Mouse (Mus musculus) hindbrain, embryonic 13.5 days (tissue): ENCODE results near the gene Zfp667. TPM values are rescaled to one million over a fixed set of nuclear protein-coding genes. Genes with fewer than 3 reads are reported as not detected.
"Not testable (repeated sequence)": the region's sequence is repeated elsewhere in the genome, so short reads cannot be mapped to it uniquely, and the experiment has no call there.

Source experiments
- ATAC-seq: fragments of 200-750 bp; cut with Nextera tagmentation; 2 replicates; pipeline ENCODE4 v1.8.0; 2017; ENCODE audit warnings: moderate TSS enrichment; ENCODE audit not compliant: low FRiP score
- H3K27ac ChIP-seq: fragments of 300-500 bp; sonication (generic); 2 replicates; pipeline ENCODE4 v1.5.1; 2015; ENCODE audit warnings: inconsistent platforms, mild to moderate bottlenecking, moderate library complexity
- H3K27me3 ChIP-seq: fragments of 300-500 bp; sonication (generic); 2 replicates; pipeline ENCODE4 v1.6.1; 2015; ENCODE audit warnings: mild to moderate bottlenecking, inconsistent platforms
- H3K36me3 ChIP-seq: fragments of 300-500 bp; sonication (generic); 2 replicates; pipeline ENCODE4 v1.6.1; 2015; ENCODE audit warnings: mild to moderate bottlenecking, inconsistent platforms
- H3K4me1 ChIP-seq: fragments of 300-500 bp; sonication (generic); replicated peaks from 2 replicates; pipeline ENCODE4 v1.6.1; 2015; ENCODE audit warnings: inconsistent platforms
- H3K4me2 ChIP-seq: fragments of 300-500 bp; sonication (generic); 2 replicates; pipeline ENCODE4 v1.6.1; 2015; ENCODE audit warnings: inconsistent platforms, mild to moderate bottlenecking, moderate library complexity
- H3K4me3 ChIP-seq: fragments of 300-500 bp; sonication (generic); 2 replicates; pipeline ENCODE4 v1.5.1; 2015; ENCODE audit warnings: mild to moderate bottlenecking, inconsistent platforms
- H3K9ac ChIP-seq: fragments of 300-500 bp; sonication (generic); 2 replicates; pipeline ENCODE4 v1.6.1; 2015; ENCODE audit warnings: mild to moderate bottlenecking, inconsistent platforms
- H3K9me3 ChIP-seq: fragments of 300-500 bp; sonication (generic); 2 replicates; pipeline ENCODE4 v1.6.1; 2016; ENCODE audit warnings: inconsistent platforms
- WGBS: fragments of 180-500 bp; shearing (Covaris S2); methylation state at CpG from one replicate; pipeline ENCODE4 v1.1.7; 2015; 5-methylcytosine and 5-hydroxymethylcytosine counted together
- polyA plus RNA-seq: library from polyadenylated mRNA; unstranded; fragments of >200 nt; fragmentation: Nextera tagmentation; extraction: Ambion mirVana; gene quantifications from 2 replicates; pipeline ENCODE4 v1.2.1, GENCODE M21; 2015

Gene Zfp667
- polyA plus RNA-seq, 1 experiment from 2014 or later, result 22.7 TPM

DNA sequence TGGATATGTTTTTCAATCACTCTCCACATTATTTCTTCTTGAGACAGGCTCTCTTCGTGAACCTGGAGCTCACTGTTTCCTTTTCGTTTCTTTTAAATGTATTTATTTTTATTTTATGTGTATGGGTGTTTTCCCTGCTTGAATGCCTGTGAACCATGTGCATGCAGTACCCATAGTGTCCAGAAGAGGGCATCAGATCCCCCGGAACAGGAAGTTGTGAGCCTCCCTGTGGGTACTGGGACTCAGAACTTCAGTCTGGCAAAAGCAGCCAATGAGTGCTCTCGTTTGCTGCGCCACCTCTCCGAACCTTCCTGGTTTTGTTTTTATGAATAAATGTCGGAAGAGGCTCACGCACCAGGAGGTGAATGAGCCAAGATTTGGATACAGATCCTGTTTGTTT is 20.7 kb upstream of the Zfp667 start:
- ATAC-seq, result no peak
- H3K9me3 ChIP-seq, result no peaks in the 10 kb centered on the region
- no peak overlapping the region for H3K9ac ChIP-seq
- 65% methylated on average over 8 of the region's 8 CpGs for WGBS
- H3K4me3 ChIP-seq, result no peak overlapping the region
- no peaks in the 10 kb centered on the region for H3K4me1 ChIP-seq
- H3K27ac ChIP-seq, result no peak overlapping the region
- H3K36me3 ChIP-seq, result no peaks in the 10 kb centered on the region
- no peaks in the 10 kb centered on the region for H3K27me3 ChIP-seq
- no peak overlapping the region for H3K4me2 ChIP-seq

- WGBS, result 64% methylated on average over 3 of the region's 3 CpGs
- Histone ChIP-seq H3K9me3 (no peaks in the 10 kb centered on the region), H3K4me2 (no peak overlapping the region)
Observed at GRCm38 (mm10) chr7:6277906-6278305, 8.5 kb upstream of the Zfp667 start.

GRCm38 (mm10) chr7:6282749-6283148 is 3.6 kb upstream of the Zfp667 start:
- Histone ChIP-seq H3K36me3 (no peaks in the 10 kb centered on the region), H3K4me1 (peaks cover 17% of the 10 kb centered on the region), H3K27ac (peak overlapping the region; percentile 93), H3K27me3 (no peaks in the 10 kb centered on the region), H3K9ac (peak overlapping the region; percentile 71; the same call in 1 of the 2 replicates), H3K9me3 (no peaks in the 10 kb centered on the region), H3K4me3 (peak overlapping the region; percentile 47), H3K4me2 (peak overlapping the region; percentile 54)
- no peak for ATAC-seq
- 6% methylated on average over 1 of the region's 1 CpGs for WGBS

More at GRCm38 (mm10) chr7:6277906-6278305, 8.5 kb upstream of the Zfp667 start:
- H3K9ac ChIP-seq, result no peak overlapping the region
- H3K36me3 ChIP-seq, result no peaks in the 10 kb centered on the region
- no peaks in the 10 kb centered on the region for H3K4me1 ChIP-seq
- no peak overlapping the region for H3K27ac ChIP-seq
- no peak for ATAC-seq
- H3K27me3 ChIP-seq, result no peaks in the 10 kb centered on the region
- no peak overlapping the region for H3K4me3 ChIP-seq

DNA sequence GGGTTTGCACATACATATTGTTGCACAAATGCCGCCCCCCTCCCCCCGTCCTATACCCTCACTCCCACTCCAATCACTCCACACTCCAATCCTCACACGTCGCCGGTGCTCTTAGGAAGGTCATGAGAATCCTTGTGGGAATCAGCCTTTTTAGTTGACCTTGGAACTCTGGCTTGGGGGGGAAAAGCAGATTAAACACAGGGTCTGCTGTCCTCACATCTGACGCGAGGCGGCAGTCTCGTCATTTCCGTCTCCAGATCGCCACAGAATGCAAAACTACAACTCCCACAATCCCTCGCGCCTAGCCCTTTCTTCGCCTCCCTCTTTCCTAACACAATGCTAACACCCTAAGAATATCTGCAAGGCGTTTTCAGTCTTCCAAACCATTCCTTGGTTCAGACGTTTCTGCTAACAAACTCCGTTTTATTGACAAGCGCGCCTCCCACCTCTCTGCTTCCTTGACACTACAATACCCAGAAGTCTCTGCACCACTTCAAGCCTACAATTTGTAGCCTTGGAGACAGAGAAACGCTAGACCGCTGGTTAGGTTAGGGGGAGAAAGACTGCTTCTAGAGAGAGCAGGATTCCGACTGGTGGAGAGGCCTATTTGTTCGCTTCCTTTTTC is 2.8 kb upstream of the Zfp667 start:
- peak overlapping the region; percentile 54 for H3K4me2 ChIP-seq
- no peaks in the 10 kb centered on the region for H3K27me3 ChIP-seq
- no peaks in the 10 kb centered on the region for H3K36me3 ChIP-seq
- no peaks in the 10 kb centered on the region for H3K9me3 ChIP-seq
- 2% methylated on average over 23 of the region's 23 CpGs for WGBS
- H3K4me3 ChIP-seq, result peak overlapping the region; percentile 47
- peak overlapping the region; percentile 93 for H3K27ac ChIP-seq
- peaks cover 25% of the 10 kb centered on the region for H3K4me1 ChIP-seq
- H3K9ac ChIP-seq, result peak overlapping the region; percentile 71
- ATAC-seq, result peak; percentile 69

- Histone ChIP-seq H3K9ac (no peak overlapping the region), H3K4me3 (no peak overlapping the region), H3K27ac (no peak overlapping the region), H3K9me3 (no peaks in the 10 kb centered on the region), H3K4me1 (peaks cover 31% of the 10 kb centered on the region), H3K27me3 (no peaks in the 10 kb centered on the region), H3K36me3 (no peaks in the 10 kb centered on the region), H3K4me2 (peak overlapping the region; percentile 54)
- no peak for ATAC-seq
- WGBS, result 85% methylated on average over 4 of the region's 4 CpGs
Observed at GRCm38 (mm10) chr7:6284442-6285012, 1.9 kb upstream of the Zfp667 start.

DNA sequence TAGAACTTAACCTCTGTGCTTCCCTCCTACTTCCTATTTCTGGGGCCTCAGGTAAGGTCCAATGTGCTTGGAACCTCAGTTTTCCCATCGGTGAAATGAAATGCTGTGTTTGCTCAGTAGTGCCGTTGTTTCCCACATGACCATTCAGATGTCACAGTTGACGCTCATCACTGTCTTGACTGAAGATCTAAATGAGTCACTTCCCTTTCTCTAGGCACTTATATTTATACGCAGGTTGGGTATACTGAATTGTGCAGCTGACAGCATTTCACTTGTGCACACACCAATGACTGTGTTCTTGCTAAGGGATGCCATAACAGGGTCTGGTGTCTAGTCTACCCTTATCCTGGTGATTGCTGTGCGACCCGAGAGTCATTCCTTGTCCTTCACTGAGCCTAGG is 1.0 kb upstream of the Zfp667 start:
- no peaks in the 10 kb centered on the region for H3K27me3 ChIP-seq
- H3K36me3 ChIP-seq, result peaks cover 1% of the 10 kb centered on the region
- peak overlapping the region; percentile 83 for H3K4me2 ChIP-seq
- peak overlapping the region; percentile 90 for H3K27ac ChIP-seq
- no peak overlapping the region for H3K9ac ChIP-seq
- H3K4me3 ChIP-seq, result peak overlapping the region; percentile 58
- no peaks in the 10 kb centered on the region for H3K9me3 ChIP-seq
- H3K4me1 ChIP-seq, result peaks cover 31% of the 10 kb centered on the region
- no peak for ATAC-seq
- 91% methylated on average over 6 of the region's 6 CpGs for WGBS

- Histone ChIP-seq H3K4me3 (peak overlapping the region; percentile 58), H3K9me3 (no peaks in the 10 kb centered on the region), H3K4me1 (peaks cover 31% of the 10 kb centered on the region), H3K9ac (peak overlapping the region; percentile 72), H3K27me3 (no peaks in the 10 kb centered on the region), H3K27ac (peak overlapping the region; percentile 90), H3K36me3 (peaks cover 11% of the 10 kb centered on the region), H3K4me2 (peak overlapping the region; percentile 83)
- 14% methylated on average over 15 of the region's 15 CpGs for WGBS
- peak; percentile 27 for ATAC-seq
Observed at GRCm38 (mm10) chr7:6286921-6287531, 647 bp downstream of the Zfp667 start.

- not testable (repeated sequence) for H3K4me2 ChIP-seq, H3K9ac ChIP-seq, H3K4me3 ChIP-seq, H3K27me3 ChIP-seq, H3K27ac ChIP-seq, ATAC-seq, H3K9me3 ChIP-seq
- peaks cover 46% of the 10 kb centered on the region for H3K36me3 ChIP-seq
- WGBS, result 97% methylated on average over 5 of the region's 6 CpGs
- peaks cover 25% of the 10 kb centered on the region for H3K4me1 ChIP-seq
Observed at GRCm38 (mm10) chr7:6291121-6291520, 4.7 kb downstream of the Zfp667 start.

- ATAC-seq, H3K27me3 ChIP-seq, H3K4me2 ChIP-seq, H3K9ac ChIP-seq, H3K4me3 ChIP-seq, H3K9me3 ChIP-seq, H3K4me1 ChIP-seq, H3K27ac ChIP-seq: not testable (repeated sequence)
- peaks cover 81% of the 10 kb centered on the region for H3K36me3 ChIP-seq
- 83% methylated on average over 11 of the region's 11 CpGs for WGBS
Observed at GRCm38 (mm10) chr7:6300796-6301195, 14.4 kb downstream of the Zfp667 start.

DNA sequence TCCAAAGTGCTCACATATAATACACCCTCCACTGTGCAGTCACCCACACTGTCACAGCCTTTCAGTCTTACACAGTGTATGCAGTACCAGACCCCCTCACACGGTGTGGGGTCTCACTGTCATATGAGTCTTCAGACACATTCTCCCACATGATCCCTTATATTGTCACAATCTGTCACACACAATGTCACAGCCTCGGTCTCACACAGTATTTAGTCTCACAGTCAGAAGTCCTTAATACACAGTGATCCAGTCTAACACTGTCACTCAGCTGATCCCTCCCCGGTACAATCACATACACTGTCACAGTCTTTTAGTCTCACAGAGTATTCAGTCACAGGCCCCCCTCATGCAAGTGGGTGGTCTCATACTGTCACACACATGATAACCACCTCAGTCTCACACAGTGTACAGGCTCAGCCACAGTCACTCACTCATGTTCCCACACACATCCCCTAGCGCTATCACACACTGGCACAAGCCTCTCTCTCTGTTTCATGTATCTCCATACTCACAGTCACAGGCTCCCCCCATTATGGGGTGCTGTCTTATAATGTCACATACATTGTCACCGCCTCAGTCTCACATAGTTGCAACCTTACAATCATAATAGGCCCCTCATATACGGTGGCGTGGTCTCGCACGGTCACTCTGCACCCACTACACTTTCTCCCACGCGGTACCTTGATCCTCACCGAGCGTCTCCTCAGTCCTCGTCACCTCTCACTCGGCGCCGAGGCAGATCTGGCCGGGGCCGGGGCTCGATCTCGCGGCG is 44.3 kb downstream of the Zfp667 start:
- 18% methylated on average over 23 of the region's 23 CpGs for WGBS
- peak overlapping the region; percentile 67 for H3K4me2 ChIP-seq
- peaks cover 12% of the 10 kb centered on the region for H3K4me1 ChIP-seq
- H3K9me3 ChIP-seq, result no peaks in the 10 kb centered on the region
- H3K9ac ChIP-seq, result peak overlapping the region; percentile 84
- H3K27ac ChIP-seq, result peak overlapping the region; percentile 91
- peaks cover 19% of the 10 kb centered on the region; the same call in 1 of the 2 replicates for H3K36me3 ChIP-seq
- no peaks in the 10 kb centered on the region for H3K27me3 ChIP-seq
- peak; percentile 90 for ATAC-seq
- H3K4me3 ChIP-seq, result peak overlapping the region; percentile 57

GRCm38 (mm10) chr7:6331233-6331956 is 45.0 kb downstream of the Zfp667 start, which contains the start of gene Zfp583:
Gene Zfp583 (minus strand): TSS chr7:6331285.
- peak within 1 kb of the TSS; percentile 67 for H3K4me2 ChIP-seq
- ATAC-seq, result peak; percentile 93
- peak within 1 kb of the TSS; percentile 84 for H3K9ac ChIP-seq
- H3K27ac ChIP-seq, result peak within 1 kb of the TSS; percentile 91
- no peaks in the 10 kb centered on the region for H3K27me3 ChIP-seq
- H3K36me3 ChIP-seq, result peaks cover 14% of the 10 kb centered on the region; the same call in 1 of the 2 replicates
- H3K4me1 ChIP-seq, result peaks cover 12% of the 10 kb centered on the region
- no peaks in the 10 kb centered on the region for H3K9me3 ChIP-seq
- H3K4me3 ChIP-seq, result peak within 1 kb of the TSS; percentile 57
- 6% methylated on average over 31 of the region's 31 CpGs for WGBS
